Mouse (Mus musculus): ENCODE data around the gene Defb13. TPM values are rescaled to one million over a fixed set of nuclear protein-coding genes. Genes with fewer than 3 reads are reported as not detected.
"Not testable (repeated sequence)": the region's sequence is repeated elsewhere in the genome, so short reads cannot be mapped to it uniquely, and the experiment has no call there.

The Defb13 gene
- not detected in 2 replicates for polyA plus RNA-seq (2012; rRNA removed)

DNA sequence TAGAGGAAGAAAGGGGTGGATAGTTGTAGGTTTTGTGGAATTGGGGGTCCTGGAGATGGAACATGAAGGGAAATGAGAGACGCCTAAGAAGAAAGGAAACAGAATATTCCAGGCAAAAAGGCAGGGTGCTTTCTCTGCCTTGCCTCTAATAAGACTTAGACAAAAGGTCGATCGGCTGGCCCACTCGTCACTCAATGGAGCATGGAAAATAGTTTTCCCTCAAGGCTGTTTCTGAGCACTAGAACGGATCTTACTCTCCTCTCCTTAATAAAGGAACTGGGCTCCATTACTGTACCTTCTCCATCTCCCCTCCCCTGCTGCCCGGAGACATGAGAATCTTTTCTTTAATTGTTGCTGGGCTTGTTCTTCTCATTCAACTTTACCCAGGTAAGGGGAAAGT lies at the start of gene Defb13:
Gene Defb13 (plus strand): TSS at position 301 of the 400 bp plus-strand sequence.
- no peak for DNase-seq (ENCODE audit: extremely low spot score in 1 of 2, low spot score in 1 of 2)

DNA sequence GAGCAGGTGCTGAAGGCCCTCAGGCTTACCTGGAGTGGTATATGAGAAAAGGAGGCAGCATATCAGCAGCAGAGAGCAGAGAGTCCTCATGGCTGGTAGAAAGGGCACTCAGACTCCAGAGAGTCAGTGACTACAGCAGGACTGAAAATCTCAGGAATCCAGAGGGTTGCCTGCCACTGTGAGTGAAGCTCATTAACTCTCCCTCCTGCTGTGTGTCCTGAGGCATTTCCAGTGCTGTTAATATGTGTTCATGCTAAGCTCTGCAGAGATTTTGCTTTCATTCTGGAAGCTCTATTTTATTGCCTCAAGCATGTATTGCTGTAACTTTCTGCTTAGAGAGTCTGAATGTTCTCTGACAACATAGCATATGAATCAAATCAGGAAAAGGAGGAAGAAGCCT lies 40.3 kb upstream of the Defb13 start, which contains the start of gene Defb11:
Gene Defb11 (minus strand): TSS at position 123 of the 400 bp plus-strand sequence.
- not testable (repeated sequence) for DNase-seq (ENCODE audit: extremely low spot score in 1 of 2, low spot score in 1 of 2)

DNA sequence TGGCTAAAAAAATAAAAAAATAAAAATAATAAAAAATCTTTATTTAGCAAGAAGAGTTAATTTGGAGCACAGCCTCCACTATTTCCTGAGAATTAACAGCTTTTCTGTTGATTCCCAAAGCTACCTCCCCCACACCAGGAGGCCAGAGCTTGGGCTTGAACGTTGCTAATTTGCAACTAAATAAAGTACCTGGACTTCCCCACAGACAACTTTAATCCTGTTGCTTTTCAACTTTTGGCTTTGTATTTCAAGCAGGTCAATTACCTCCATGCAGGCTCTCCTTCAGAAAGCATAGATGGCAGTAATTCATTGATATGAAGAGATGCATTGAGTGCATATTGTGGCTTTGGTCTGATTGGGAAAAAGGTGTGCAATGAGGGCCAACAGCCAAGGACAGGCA lies 34.6 kb upstream of the Defb13 start:
- DNase-seq (ENCODE audit: extremely low spot score in 1 of 2, low spot score in 1 of 2) = no peak

DNA sequence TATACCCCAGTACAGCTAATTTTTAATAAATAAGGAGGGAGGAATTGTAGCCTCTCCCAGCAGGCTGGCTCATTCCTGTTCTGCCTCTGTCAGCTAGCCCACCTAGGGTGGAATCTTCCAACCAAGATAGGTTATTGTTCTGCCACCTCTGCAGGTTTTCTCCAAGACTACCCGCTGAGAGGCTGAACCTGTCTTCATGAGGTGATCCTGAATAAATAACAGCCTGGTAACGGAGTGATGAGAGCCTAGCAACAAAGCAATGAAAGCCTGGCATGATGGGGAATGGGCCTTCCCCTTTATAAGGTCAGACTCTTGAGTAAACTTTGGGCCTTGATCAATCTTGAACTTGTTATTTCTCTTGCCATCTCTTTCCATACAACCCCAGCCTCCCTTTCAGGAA lies 34.0 kb upstream of the Defb13 start:
- DNase-seq (ENCODE audit: extremely low spot score in 1 of 2, low spot score in 1 of 2) = no peak

DNA sequence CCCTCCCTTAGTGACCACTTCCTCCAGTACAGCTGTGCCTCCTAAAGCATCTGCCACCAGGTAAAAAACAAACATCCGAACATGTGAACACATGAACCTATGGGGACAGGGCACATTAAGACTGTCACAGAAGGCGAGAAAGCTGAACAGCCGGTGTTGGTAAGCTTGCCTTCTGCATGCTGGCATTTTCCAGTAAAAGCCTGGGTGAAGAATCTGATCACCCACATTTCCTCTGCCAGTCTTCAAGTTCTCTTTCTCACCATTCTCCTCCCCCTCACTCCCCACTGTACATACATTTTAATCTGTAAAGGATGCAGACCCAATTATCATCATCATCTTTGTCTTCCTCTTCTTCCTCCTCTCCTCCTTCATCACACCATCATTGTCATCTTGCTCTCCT lies 30.9 kb upstream of the Defb13 start:
- peak; percentile 3 to 48 for DNase-seq (ENCODE audit: extremely low spot score in 1 of 2, low spot score in 1 of 2)

DNA sequence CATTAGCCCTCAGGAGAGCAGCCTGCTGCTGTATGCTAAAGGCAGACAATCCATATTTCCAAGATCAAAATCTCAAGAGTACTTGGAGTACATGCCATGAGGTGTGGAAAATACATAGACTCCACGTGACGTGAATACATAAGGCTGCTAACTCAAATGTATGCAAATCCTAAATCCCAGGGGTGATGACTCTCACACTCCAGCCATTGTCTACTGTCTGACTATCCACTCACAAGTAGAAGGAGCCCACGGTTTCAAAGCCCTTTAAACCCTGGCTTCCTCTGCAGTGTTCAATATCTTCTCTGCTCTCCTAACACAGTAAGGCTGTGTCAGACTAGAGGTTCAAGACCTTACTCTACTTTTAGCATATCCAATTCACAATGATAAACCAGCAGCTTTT lies 15.8 kb upstream of the Defb13 start:
- DNase-seq (ENCODE audit: extremely low spot score in 1 of 2, low spot score in 1 of 2) = not testable (repeated sequence)

DNA sequence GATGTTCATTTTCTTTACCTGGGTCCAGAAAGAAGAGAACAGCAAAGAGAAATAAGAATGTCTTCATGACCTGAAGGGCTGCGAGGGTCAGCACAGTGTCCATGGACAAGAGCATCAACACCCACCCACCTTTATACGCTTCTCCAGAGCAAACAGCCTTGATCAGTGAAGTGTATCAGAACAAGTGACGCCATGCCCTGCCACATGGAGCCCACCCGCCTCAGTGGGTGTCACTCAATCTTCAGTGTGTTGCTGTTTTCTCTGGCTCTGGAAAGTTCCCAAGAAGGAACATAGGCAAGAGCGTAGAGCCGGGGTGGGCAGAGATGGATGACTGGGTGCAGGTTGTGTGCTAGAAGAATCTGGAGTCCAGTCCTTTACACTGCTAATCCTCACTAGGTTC lies 14.0 kb upstream of the Defb13 start, which contains the start of gene Defb15:
Gene Defb15 (minus strand): TSS at position 101 of the 400 bp plus-strand sequence.
- no peak for DNase-seq (ENCODE audit: extremely low spot score in 1 of 2, low spot score in 1 of 2)

DNA sequence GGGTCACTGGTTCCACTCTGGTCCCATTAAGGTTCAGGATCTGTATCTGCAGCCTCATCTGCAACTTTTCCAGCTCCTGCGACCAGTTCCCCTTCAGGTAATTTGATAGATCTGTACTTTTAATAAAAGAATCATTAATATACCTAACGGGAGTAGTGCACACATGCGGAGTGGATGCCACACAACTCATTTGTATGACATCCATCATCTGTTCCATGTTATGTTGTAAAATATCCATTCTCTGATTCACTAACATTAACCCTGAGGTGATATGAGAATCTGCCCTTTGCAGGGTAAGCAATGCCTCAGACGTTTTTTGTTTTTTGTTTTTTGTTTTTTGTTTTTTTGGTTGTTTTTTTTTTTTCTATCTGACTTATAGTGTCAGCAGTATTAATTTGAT lies 8.5 kb upstream of the Defb13 start, which contains the start of gene Defb35:
Gene Defb35 (plus strand): TSS at position 301 of the 400 bp plus-strand sequence.
- DNase-seq (ENCODE audit: extremely low spot score in 1 of 2, low spot score in 1 of 2) = not testable (repeated sequence)

DNA sequence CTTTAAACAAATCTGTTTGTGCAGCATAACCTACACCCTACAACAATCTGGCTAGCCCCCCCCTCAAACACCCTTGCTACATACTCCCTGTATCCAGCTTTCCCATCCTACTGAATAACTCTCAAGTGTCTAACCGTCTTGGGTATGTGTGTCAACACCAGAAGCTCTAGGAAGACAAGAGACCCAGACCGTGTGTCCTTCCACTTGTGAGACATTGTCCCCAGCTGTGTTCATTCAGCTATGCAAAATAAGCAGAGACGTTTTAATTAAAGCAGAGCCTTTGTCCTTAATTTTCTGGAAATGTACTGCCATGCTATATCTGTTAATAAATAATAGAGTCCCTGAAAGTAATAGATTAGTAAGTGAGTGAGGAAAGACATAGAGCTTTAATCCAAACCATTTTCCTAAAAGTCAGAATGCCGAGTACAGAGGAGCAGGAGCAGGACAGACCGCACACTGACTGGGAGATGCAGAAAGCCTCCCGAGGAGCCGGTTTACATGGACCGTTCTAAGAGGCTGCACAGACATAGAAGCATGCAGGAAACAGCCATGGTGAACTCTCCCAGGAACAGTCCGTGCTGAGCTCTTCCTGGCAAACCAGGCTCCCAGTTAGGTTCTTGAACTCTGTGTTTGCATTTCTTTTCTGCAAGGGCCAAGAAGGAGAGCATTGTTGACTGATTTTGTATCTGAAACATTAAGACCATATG lies 902 bp downstream of the Defb13 start:
- no peak for DNase-seq (ENCODE audit: extremely low spot score in 1 of 2, low spot score in 1 of 2)

DNA sequence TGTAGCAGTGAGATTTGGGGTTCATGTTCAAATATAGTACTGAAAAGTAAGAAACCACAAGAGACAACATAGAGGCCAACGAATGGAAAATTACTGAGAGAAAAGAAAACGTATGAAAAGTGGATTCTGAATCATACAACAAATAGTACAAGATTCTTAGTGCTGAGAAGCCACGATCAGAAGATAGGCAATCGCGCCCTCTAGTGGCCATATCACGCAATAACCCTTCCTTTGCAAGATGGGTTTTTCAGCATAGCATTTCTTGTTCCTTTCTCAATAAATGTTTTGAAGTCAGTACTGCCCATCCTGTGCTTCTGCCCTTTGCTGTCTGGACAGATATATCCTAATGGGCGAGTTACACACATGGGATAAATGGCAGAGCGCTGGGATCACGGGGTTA lies 8.8 kb downstream of the Defb13 start:
- peak; percentile 11 to 79 for DNase-seq (ENCODE audit: extremely low spot score in 1 of 2, low spot score in 1 of 2)

DNA sequence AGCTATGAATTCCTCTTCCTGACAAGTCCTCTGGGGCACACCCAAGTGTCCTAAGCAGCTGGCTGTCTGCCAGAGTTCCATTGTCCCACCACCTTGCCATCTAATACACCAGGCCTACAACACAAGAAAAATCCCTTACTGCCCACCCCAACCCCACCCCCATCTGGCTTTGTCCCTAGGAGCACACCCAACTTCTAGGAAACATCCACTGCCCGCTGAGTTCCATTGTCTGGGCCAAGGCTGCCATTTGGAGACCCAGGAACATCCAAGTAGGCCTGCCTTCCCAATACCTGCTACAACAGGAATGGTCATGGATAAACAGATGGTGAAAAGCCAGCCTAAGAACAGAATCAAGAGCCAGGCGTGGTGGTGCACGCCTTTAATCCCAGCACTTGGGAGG lies 9.8 kb downstream of the Defb13 start:
- no peak for DNase-seq (ENCODE audit: extremely low spot score in 1 of 2, low spot score in 1 of 2)

DNA sequence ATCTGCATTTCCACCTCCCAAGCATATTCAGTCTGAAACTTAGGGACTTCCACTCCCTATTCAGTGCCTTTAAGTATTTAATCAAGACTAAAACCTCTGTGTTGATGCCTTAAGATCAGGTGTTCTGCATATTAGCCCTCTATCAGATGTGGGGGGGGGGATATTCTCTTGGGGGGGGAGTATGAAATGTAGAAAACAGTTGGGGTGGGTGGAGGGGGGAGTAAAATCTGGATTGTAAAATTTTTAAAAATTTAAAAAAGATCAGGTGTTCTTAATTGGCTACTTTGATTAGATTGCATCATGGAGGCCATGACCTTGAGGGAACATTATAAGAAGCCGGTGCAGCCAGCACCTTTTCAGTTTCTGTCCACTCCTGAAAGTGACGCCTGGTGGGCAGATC lies 11.9 kb downstream of the Defb13 start, which contains the start of gene Fam90a1a:
Gene Fam90a1a (plus strand): TSS at position 301 of the 400 bp plus-strand sequence.
- DNase-seq (ENCODE audit: extremely low spot score in 1 of 2, low spot score in 1 of 2) = no peak

DNA sequence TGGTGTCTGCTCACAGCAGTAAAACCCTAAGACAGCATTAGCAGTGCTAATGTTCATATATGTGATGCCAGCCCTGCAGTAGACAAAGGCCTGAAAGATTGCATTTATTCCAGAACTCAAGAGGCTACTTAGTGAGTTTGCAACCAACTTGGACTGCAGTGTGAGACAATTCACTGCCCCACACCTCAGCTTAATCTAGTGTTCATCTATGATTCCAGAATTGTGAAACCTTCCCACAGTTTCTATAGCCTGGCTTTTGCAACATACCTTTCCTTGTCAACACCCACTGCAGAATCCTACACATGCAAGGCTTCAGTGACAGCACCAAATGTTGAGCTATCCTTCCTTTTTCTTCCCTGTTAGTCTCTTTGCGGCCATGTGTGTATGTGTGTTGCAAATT lies 20.1 kb downstream of the Defb13 start:
- DNase-seq (ENCODE audit: extremely low spot score in 1 of 2, low spot score in 1 of 2) = no peak

DNA sequence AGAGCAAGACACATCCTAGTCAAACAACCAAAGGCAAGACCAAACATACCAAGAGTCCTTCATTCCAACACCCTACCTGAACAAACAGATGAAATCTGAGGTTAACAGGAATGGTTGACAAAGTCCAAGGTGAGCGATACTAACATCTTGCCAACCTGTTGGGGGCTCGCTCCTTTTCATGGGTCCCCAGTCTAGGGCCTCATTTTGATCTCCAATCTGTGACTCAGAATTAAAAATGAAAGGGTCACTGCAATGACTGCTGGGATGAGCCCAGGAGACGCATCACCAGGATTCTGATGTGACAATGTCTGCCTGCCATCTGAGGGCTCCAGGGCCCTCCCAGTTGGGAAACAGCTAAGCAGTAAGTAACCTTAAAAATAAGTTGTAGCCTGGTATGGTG lies 22.9 kb downstream of the Defb13 start, which contains the start of gene Ccdc70:
Gene Ccdc70 (plus strand): TSS at position 301 of the 400 bp plus-strand sequence.
- DNase-seq (ENCODE audit: extremely low spot score in 1 of 2, low spot score in 1 of 2) = no peak

DNA sequence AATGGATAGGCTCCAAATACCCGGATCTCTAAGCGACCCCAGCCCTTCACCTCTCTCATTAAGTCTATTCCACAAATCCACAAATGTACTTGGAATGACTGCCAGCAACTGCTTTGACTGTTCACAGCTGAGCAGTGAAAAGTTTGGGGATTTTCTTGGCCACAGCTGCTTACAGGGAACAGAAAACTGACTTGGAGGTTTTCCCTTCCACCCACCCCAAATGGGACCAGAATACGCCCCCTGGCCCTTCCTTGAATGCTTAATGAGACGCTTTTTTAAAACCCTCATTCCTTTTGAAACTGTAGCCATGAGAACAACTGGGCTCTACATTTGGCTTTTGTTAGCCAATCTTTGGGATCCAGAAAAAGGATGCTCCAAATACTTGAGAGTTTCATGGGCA lies 31.6 kb downstream of the Defb13 start:
- DNase-seq (ENCODE audit: extremely low spot score in 1 of 2, low spot score in 1 of 2) = peak in 1 of 2 experiments; percentile 63

DNA sequence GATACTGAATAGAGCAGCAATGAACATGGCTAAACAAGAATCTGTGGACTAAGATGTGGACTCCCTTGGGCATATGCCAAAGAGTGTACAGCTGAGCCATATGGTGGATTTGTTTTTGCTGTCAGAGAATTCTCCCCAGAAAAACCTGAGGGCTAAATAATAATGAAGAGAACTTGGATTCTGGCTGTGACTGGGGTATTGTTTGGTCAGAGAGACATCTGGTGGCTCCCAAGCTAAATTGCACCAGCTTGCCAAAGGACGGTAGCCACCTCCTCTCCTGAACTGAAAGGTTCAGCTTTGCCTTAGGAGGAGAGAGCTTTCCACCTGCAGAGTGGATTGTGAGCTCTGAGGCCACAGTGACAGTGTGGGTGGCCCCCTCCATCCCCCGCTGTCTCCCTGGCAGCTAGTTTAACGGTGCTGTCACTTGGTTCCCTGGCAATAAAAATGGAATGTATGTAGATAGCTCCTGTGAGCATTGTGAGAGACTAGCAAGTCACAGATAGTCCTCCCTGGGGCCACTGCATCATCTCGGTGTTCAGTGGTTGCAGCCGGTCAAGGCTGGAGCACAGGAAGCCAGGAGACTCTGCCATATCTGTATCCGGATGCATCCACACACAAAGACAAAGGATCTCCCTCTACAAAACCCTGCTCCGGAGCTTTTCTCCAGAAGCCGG lies 35.2 kb downstream of the Defb13 start:
- peak; percentile 15 to 63 for DNase-seq (ENCODE audit: extremely low spot score in 1 of 2, low spot score in 1 of 2)

DNA sequence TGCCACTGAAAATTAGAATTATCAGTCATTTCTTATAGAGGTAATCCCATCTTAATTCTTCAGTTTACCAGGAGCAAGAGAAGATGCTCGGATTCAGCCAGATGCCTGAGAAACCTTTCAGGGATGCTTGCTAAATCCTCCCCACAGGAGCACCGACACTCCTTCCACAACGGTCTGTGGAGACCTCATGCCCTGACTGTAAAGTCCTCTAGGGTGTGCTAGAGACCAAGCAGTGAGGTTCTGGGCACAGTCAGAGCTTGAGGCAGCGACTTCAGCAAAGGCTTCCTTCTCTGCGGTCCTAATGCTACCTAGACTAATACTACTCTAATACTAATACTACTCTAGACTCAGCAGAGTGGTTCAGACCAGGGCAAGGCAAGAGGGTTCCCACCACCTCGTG lies 45.6 kb downstream of the Defb13 start:
- DNase-seq (ENCODE audit: extremely low spot score in 1 of 2, low spot score in 1 of 2) = peak; percentile 25 to 83

DNA sequence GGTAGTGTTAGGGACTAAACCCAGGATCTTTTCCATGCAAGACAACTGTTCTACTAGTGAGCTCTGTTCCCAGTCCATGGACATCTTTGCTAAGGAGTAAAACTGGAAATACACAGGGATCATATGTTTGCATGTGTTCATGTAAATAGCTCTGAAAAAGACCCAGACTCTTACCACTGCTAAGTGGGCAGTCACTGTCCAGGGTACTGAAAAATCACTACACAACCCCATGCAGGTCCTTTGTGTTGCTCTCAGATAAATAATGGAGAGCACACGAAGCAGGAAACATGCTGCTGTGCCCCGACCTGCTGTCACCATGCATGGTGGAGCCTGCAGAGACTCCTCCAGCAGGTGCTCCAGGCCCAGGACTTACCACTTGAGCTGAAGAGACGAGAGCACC lies 48.6 kb downstream of the Defb13 start:
- no peak for DNase-seq (ENCODE audit: extremely low spot score in 1 of 2, low spot score in 1 of 2)

Data from frontal cortex, adult 2 months (tissue).